Mouse (Mus musculus) heart, postnatal 0 days (tissue): ENCODE measurements around the gene Cbx5.

Source experiments
- CTCF ChIP-seq: IDR thresholded peaks from 2 replicates; pipeline ENCODE4 v1.5.1; 2016; ENCODE audit warnings: antibody characterized with exemption, control low read depth, low read depth
- EP300 ChIP-seq: IDR thresholded peaks from 2 replicates; pipeline ENCODE4 v1.6.1; 2016; ENCODE audit warnings: antibody characterized with exemption, low read depth

- TF ChIP-seq CTCF (no peak), EP300 (no peak)
These were observed 92.3 kb downstream of the Cbx5 start for GRCm38 (mm10) chr15:103147422-103147690.
